Mouse (Mus musculus) heart, postnatal 0 days (tissue): Measurements from ENCODE around the gene Tnfsf12. TPM values are rescaled to one million over a fixed set of nuclear protein-coding genes. Genes with fewer than 3 reads are reported as not detected.
"Not testable (repeated sequence)": the region's sequence is repeated elsewhere in the genome, so short reads cannot be mapped to it uniquely, and the experiment has no call there.

ENCODE experiments used
- ATAC-seq: fragments of 200-750 bp; cut with Nextera tagmentation; 2 replicates; pipeline ENCODE4 v1.8.0; 2017; ENCODE audit warnings: low read depth, moderate number of reproducible peaks, moderate library complexity; ENCODE audit not compliant: insufficient read depth
- DNase-seq: peaks from one replicate; pipeline ENCODE4 v3.0.0-alpha.2; 2016; ENCODE audit warnings: low spot score
- H3K27ac ChIP-seq: fragments of 300-500 bp; sonication (generic); 2 replicates; pipeline ENCODE4 v1.5.1; 2014; ENCODE audit warnings: low read depth, mild to moderate bottlenecking
- H3K27me3 ChIP-seq: fragments of 300-500 bp; sonication (generic); 2 replicates; pipeline ENCODE4 v1.6.1; 2014; ENCODE audit warnings: low read length, mixed read lengths; ENCODE audit not compliant: control insufficient read depth, insufficient read depth
- H3K36me3 ChIP-seq: fragments of 300-500 bp; sonication (generic); replicated peaks from 2 replicates; pipeline ENCODE4 v1.6.1; 2014; ENCODE audit warnings: low read length, mixed read lengths; ENCODE audit not compliant: control insufficient read depth, insufficient read depth
- H3K4me1 ChIP-seq: fragments of 300-500 bp; sonication (generic); 2 replicates; pipeline ENCODE4 v1.6.1; 2014; ENCODE audit warnings: antibody characterized with exemption; ENCODE audit not compliant: control insufficient read depth, insufficient read depth
- H3K4me2 ChIP-seq: fragments of 300-500 bp; sonication (generic); 2 replicates; pipeline ENCODE4 v1.6.1; 2014; ENCODE audit warnings: low read depth, mild to moderate bottlenecking, low read length, moderate library complexity
- H3K4me3 ChIP-seq: fragments of 300-500 bp; sonication (generic); 2 replicates; pipeline ENCODE4 v1.5.1; 2014; ENCODE audit warnings: low read depth, low read length
- H3K9ac ChIP-seq: fragments of 300-500 bp; sonication (generic); replicated peaks from 2 replicates; pipeline ENCODE4 v1.6.1; 2014; ENCODE audit warnings: low read depth, low read length, mixed read lengths
- H3K9me3 ChIP-seq: fragments of 300-500 bp; sonication (generic); replicated peaks from 2 replicates; pipeline ENCODE4 v1.6.1; 2016; ENCODE audit warnings: low read length; ENCODE audit not compliant: control insufficient read depth
- CTCF ChIP-seq: IDR thresholded peaks from 2 replicates; pipeline ENCODE4 v1.5.1; 2016; ENCODE audit warnings: antibody characterized with exemption, control low read depth, low read depth
- EP300 ChIP-seq: IDR thresholded peaks from 2 replicates; pipeline ENCODE4 v1.6.1; 2016; ENCODE audit warnings: antibody characterized with exemption, low read depth
- WGBS: fragments of 180-500 bp; shearing (Covaris S2); extraction: QIAGEN DNeasy Blood & Tissue Kit; methylation state at CpG from one replicate; pipeline ENCODE4 v1.1.7; 2014; 5-methylcytosine and 5-hydroxymethylcytosine counted together
- polyA plus RNA-seq: library from polyadenylated mRNA; unstranded; fragments of >200 nt; fragmentation: Nextera tagmentation; extraction: Ambion mirVana; gene quantifications from 2 replicates; pipeline ENCODE4 v1.2.1, GENCODE M21; 2015
- total RNA-seq: library from RNA; depleted of rRNA; stranded (reverse); fragments of >200 nt; gene quantifications from 2 replicates; pipeline ENCODE4 v1.2.3, GENCODE M21; 2014; ENCODE audit warnings: low replicate concordance; rRNA removed

The Tnfsf12 gene
- total RNA-seq (8.5 and 9.3 TPM in 2 replicates), polyA plus RNA-seq (5.3 and 5.5 TPM in 2 replicates)

DNA sequence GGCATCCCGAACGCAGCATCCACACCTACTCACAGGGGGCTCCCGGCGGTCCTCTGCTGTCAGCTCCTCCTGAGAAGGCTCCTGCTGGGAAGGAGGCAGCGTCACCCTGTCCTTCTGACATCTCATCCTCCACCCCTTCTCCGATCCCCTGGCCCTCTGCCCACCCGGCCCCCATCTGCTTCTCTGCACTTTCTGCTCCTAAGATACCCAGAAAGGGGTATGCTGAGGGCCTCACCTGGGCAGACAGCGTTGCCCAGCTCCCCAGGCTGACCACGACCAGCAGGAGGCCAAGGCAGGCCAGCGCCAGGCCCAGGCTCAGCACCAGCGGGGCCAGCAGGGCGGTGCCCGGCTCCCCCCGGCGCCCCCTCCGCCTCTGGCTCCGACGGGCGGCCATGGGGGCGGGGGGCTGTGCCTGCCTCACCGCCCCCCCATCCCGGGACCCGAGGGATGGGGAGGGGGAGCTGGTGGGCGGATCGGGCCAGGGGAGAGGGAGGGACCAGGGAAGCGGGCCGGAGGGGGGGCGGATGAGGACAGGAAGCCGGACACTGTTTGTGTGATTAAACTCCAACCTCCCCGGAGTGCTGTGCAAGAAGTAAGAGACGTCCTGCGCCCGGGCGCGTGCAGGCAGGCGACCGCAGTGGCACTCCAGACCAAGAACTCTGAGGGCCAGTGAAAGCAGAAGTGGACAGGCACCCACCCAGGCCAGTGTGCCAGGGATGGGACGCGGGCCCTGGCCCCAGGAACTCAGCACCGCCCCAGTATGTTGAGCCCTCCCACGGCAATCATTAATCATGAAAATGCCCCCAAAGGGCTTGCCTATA, at the start of gene Tnfsf12, which contains the start of gene Tnfsfm13:
TSS of gene Tnfsf12 (minus strand) at position 489 of the 821 bp plus-strand sequence.
TSS of gene Tnfsfm13 (minus strand) at position 738 of the 821 bp plus-strand sequence.
- H3K27ac ChIP-seq, result peak within 1 kb of the TSS; percentile 72
- H3K27me3 ChIP-seq, result no peaks in the 10 kb centered on the region
- DNase-seq (peak; percentile 63), ATAC-seq (peak; percentile 76)
- TF ChIP-seq CTCF (no peak), EP300 (no peak)
- peak within 1 kb of the TSS; percentile 55 for H3K4me3 ChIP-seq
- peaks cover 9% of the 10 kb centered on the region; the same call in 1 of the 2 replicates for H3K4me1 ChIP-seq
- H3K36me3 ChIP-seq, result no peaks in the 10 kb centered on the region
- no peaks in the 10 kb centered on the region for H3K9me3 ChIP-seq
- WGBS, result 4% methylated on average over 40 of the region's 41 CpGs
- H3K9ac ChIP-seq, result peak within 1 kb of the TSS; percentile 68
- peak within 1 kb of the TSS; percentile 73 for H3K4me2 ChIP-seq

DNA sequence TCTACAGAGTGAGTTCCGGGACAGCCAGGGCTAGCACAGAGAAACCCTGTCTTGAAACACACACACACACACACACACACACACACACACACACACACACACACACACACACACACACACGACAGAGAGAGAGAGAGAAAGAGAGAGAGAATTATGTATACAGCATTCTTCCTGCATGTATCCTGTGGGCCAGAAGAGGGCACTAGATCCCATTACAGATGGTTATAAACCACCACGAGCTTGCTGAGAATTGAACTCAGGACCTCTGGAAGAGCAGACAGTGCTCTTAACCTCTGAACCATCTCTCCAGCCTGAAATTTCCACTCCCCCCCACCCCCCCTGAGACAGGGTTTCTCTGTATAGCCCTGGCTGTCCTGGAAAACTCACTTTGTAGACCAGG, 35.8 kb upstream of the Tnfsf12 start:
- 79% methylated on average over 2 of the region's 3 CpGs for WGBS
- H3K9ac ChIP-seq, H3K27me3 ChIP-seq, H3K4me1 ChIP-seq, H3K9me3 ChIP-seq, ATAC-seq, DNase-seq, H3K27ac ChIP-seq, H3K4me2 ChIP-seq, H3K4me3 ChIP-seq: not testable (repeated sequence)
- peak; percentile 22; the same call in 1 of the 2 replicates for TF ChIP-seq CTCF
- peaks cover 26% of the 10 kb centered on the region for H3K36me3 ChIP-seq

DNA sequence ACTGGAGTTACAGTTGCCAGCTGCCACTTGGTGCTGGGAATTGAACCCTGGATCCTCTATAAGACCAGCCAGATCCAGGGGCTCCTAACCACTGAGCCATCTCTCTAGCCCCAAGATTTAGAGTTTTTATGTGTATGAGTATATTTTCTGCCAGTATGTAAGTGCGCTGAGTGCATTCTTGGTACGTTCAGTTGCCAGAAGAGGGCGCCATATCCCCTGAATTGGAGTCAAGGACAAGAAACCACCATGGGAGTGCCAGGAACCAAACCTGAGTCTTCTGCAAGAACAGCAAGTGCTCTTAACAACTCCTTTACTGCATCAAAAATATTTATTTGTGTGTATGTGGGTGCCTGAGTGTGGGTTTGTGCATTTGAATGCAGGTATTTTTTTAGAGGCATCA, 33.4 kb upstream of the Tnfsf12 start:
- DNase-seq, result peak; percentile 10
- TF ChIP-seq EP300 (no peak), CTCF (peak; percentile 37)

DNA sequence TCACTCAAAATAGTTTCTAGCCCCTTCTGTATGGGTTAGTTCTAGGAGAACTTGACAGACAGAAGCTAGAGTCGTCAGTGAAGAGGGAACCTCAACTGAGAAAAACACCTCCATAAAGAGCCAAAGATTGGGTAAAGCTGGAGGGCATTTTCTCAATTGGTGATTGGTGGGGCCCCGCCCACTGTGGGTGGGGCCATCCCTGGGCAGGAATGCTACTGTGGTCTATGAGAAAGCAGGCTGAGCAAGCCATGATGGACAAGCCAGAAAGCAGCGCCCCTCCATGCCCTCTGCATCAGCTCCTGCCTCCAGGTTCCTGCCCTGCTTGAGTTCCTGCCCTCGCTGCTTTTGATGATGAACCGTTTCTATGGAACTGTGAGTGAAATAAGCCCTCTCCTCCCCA, 30.3 kb upstream of the Tnfsf12 start:
- ATAC-seq (no peak), DNase-seq (no peak)
- Histone ChIP-seq H3K9me3 (no peaks in the 10 kb centered on the region), H3K4me2 (no peak overlapping the region), H3K9ac (no peak overlapping the region), H3K4me3 (no peak overlapping the region), H3K27ac (no peak overlapping the region), H3K27me3 (no peaks in the 10 kb centered on the region), H3K36me3 (no peaks in the 10 kb centered on the region), H3K4me1 (no peaks in the 10 kb centered on the region)
- TF ChIP-seq EP300 (no peak), CTCF (no peak)
- WGBS, result 24% methylated on average over 5 of the region's 5 CpGs

More for the DNA sequence above, 33.4 kb upstream of the Tnfsf12 start:
- no peak overlapping the region for H3K9ac ChIP-seq
- no peak overlapping the region for H3K4me3 ChIP-seq
- H3K4me1 ChIP-seq, result no peaks in the 10 kb centered on the region
- no peak overlapping the region for H3K27ac ChIP-seq
- 32% methylated on average over 3 of the region's 3 CpGs for WGBS
- ATAC-seq, result no peak
- H3K9me3 ChIP-seq, result no peaks in the 10 kb centered on the region
- H3K36me3 ChIP-seq, result peaks cover 3% of the 10 kb centered on the region
- H3K27me3 ChIP-seq, result no peaks in the 10 kb centered on the region
- no peak overlapping the region for H3K4me2 ChIP-seq

DNA sequence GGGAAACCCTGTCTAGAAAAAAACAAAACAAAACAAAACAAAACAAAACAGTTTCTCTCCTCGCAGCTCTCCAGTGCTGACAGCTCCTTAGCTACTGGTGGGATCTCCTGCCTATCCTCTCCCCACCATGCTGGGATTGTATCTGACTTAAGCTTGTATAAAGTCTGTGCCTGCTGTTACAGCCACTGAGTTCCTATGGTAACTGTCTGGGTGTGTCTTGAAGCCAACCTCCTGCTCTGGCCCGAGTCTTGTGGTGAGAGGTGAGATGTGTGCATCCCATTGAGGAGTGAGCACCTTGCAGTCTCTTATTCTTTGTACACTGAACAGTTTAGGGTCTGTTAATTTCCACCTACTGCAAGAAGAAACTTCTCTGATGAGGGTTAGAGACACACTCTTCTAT, 27.4 kb upstream of the Tnfsf12 start:
- H3K9ac ChIP-seq, result no peak overlapping the region
- ATAC-seq (no peak), DNase-seq (no peak)
- no peak overlapping the region for H3K27ac ChIP-seq
- no peak overlapping the region for H3K4me2 ChIP-seq
- no peaks in the 10 kb centered on the region for H3K36me3 ChIP-seq
- no peak for TF ChIP-seq CTCF
- no peak for TF ChIP-seq EP300
- no peaks in the 10 kb centered on the region for H3K27me3 ChIP-seq
- no peak overlapping the region for H3K4me3 ChIP-seq
- H3K4me1 ChIP-seq, result no peaks in the 10 kb centered on the region
- WGBS, result 25% methylated on average over 2 of the region's 2 CpGs
- no peaks in the 10 kb centered on the region for H3K9me3 ChIP-seq
